Mouse (Mus musculus) right cerebral cortex, postnatal 10 days (tissue): Measurements from ENCODE around the gene Cul9.
A peak's percentile ranks its signal among the peaks of the same experiment; 100 is the strongest.
"Not testable (repeated sequence)": the region's sequence is repeated elsewhere in the genome, so short reads cannot be mapped to it uniquely, and the experiment has no call there.

Experiments
- DNase-seq, 2 experiments: peaks; one replicate each; pipeline ENCODE4 v3.0.0; 2021; ENCODE audit warnings: low spot score in 2 of 2

Cul9 gene

DNA sequence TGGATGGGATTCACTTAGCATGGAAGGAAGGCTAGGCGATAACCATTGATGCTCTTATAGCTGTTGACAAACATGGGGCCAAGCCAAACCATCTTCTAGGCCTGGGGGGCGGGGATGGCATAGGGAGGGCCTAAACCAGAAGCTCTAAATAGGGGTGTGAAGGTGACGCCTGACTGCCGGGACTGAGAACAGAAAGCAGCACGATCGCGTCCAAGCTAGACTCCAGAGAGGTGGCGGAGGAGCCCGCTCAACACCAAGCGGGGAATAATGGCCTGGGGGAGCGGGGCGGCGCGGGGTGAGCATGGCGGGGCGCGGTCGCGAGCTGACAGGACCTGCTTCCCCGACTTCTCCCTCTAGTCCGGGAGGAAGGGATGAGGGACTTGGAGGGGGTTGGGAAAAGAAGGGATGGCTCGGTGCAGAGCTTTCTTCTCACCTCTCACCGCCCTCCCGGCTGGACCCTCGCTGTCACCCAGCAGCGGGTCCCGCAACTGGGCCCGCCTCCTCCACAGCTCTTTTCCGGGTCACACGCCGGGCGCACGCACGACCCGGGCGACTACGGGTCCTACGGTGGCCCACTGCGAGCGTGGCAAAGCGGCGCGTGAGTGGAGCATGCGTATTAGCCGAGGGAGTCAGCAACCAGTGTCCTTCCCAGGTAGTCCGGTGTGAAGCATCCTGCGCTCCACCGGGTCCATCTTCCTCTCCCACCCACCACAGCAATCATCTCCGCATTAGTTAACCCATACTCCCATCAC is at the start of gene Cul9:
Gene Cul9 (minus strand): TSS at position 576 of the 752 bp plus-strand sequence.
- DNase-seq, result peak; percentile 93 to 94

DNA sequence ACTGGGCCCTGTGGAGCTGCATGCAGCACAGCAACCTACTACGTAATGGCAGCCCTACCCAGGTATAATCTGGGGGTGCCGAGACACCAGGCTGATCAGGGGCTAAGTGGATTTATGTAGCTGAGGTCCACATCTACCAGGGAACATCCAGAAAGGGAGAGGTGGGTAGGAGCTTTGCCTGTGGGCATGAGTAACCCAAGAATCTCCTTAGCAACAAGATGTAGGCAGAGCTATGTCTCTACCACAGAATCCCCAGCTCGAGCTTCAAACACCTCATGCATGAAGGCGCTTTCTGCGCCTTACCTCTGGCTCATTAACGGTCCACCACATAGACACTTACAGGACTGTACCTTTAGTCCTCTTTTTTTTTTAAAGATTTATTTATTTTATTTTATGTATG is 49.1 kb upstream of the Cul9 start:
- no peak for DNase-seq

DNA sequence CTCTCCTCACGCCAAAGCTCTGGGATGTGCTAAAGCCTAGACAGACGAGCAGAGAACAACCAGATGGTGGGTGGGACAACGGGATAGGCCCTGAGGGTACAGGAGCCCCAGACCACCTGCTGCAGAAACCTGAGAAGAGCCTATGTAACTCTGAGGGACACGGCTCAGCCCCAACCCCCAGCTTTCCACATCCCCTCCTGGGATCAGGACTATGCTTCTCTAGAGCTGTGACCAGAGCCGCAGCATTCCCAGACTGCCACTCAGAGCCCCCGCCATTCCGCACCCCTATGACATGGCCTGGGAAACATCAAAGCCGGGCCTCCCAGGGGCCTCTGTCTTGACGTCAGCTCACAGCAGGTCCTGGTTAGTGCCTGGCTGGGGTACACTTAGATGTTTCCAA is 48.4 kb upstream of the Cul9 start:
- DNase-seq, result no peak

DNA sequence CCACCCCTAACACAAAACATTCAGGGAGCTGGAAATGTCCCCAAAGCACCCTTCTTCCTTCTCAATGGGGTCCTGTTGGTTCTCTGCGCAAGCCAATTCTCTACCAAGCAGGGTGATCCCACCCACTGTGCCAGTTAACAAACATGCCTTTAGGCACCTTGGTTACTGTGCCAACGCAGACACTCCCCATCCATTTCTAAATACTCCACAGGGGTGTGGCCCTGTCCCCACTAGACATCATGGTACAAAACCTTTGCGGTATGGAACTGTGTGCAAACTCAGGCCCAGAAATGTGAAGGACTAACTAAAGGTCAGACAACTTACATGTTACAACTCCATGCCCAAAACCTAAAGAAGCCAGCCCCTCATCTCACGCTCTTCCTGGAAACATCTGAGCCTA is 46.9 kb upstream of the Cul9 start:
- no peak for DNase-seq

DNA sequence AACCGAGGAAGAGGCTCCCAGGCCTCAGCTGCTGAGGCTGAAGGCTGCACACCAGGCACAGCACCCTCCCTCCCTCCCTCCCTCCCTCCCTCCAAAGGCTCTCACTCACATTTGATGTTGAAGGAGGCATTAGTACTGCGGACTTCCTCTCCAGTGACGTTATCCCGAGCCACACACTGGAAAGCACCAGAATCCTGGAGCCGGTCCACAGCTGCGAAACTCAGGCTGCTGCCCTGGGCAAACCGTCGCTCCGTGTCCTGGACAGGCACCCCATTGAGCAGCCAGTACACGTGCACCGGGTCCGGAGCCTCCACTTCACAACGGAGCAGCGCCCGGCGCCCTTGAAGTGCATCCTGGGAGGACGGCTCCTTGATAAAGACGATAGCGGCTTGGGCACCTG is 45.2 kb upstream of the Cul9 start:
- DNase-seq, result peak; percentile 50 to 59

DNA sequence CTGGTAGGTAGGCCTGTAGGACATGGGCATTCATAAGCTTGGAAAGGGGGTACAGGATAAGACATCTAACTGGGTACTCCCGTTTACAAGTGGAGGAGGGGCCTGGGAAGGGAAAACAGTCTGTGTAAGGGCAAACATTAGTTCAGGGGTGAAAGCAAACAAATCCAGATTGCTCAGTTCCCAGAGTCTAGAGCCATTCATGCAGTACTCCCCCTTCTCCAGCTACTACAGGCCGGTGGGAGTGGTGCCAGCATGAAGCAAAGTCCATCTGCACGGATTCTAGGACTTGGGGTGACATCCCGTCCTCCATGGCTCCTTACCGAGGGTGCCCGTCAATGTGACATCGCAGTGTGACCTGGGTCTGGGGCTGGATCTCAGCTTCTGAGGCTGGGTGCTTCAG is 44.3 kb upstream of the Cul9 start:
- DNase-seq, result no peak

DNA sequence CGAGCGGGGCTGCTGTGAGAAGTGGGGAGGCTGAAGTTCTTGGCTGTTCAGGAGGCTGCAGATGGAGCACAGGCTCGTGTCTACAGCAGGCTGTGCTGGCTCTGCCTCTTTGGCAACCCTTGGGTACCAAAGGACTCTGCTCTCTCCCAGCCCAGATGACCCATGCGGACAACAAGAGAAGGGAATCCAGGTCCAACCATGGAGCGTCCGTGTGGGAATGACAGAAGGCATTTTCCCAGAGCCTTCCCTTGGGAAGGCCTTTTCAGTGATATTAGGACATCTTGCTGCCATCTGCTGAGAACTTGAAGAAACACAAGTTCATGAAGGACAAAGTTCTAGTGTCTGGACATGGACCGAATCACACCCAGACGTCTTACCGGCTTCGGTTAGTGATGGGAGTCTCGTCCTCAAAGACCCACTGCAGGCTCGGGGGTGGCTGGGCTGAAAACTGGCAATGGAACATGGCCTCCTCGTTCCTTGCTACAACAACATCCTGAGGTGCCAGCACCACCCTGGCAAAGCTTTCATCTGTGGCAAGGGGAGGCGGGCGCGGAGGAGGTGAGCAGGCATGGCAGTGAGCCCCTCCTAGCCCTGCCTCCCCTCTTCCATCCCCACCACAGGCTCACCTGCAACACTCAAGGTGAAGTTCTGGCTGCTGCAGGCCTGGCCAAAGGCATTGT is 43.6 kb upstream of the Cul9 start:
- DNase-seq, result no peak

DNA sequence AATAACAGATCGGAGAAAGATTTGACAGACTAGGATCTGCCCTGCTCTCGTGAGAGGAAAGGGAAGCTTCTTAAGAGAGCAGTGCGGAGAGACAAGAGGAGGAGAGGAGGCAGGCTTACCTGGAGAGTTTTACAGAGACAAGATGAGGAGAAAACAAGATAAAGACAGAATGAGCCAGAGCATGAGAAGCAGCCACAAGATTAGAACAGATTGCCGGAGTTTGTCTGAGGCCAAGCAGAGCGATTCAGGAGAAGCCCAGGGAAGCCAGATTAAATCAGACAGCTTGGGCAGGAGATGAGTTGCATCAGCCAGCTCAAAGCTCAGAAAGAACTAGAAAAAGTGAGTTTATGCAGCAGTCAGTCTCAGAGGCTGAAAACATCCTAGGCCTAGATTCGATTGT is 42.7 kb upstream of the Cul9 start:
- no peak for DNase-seq

DNA sequence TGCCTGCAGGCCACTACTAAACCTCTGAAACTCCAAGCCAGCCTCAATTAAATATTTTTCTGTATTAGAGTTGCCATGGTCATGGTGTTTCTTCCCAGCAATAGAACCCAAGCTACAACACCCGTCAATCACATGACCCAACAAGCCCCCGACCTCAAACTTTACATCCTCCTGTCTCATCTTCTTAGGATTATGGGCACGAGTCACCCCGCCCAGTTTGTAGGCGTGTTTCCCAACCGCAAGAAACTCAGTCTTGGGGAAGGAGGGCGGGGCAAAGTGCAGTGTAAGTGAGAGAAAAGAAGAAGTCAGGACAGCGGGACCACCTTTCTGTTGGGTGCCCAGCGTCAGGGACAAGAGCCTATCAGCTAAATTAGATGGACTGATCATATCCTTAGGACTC is 42.0 kb upstream of the Cul9 start:
- DNase-seq, result no peak

DNA sequence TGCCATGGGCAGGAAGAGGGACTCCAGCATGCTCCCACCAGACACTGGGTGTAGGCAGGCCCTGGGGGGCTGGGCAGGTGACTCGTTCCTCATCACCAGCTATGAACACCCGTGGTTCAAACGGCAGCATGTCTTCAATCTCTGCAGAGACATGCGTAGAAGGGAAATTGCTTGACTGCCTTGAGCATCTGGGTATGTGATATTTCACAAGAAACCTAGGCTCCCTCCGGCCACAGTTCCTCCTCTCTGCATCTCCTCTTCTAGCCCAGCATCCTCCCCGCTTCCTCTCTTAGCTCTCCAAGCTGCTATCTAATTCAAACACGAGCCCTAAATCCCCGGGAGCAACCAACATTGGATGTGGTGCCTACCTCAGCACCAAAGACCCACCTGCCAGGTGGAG is 40.1 kb upstream of the Cul9 start:
- no peak for DNase-seq

DNA sequence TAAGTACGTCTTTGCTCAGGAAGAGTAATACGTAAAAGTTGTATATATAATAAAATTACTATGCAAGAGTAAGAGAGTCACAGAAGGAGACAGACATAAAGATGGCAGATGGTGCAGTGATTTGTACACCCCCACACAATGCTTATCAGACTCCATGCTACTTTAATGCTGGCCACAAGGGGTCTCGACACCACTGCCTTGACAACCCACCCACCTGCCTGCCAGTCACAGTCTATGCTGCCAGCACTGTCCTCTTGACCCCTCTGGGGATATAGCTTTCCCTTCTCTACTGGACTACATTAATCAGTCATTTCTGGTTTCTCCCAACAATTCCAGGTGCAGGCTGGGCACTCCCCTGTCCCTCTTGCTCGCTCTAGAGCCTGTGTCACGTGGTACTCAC is 32.5 kb upstream of the Cul9 start:
- no peak for DNase-seq

DNA sequence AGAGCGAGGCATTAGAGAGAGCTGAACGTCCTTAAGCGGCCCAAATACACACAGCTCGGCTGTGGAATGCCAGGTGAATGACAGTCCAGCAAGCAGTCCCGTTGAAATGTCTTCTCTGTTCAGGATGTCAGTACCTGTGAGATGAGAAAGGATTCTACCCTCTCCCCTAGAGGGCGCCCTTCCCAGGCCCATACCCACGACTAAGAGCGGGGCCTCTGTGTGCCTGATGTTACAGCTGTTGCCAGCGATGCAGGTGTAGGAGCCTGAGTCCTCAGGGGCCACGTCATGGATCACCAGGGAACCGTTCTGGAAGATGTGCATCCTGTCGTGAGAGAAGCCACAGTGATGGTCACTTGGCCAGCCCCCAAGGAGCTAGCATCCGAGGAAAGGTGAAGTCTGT is 29.9 kb upstream of the Cul9 start:
- no peak for DNase-seq

DNA sequence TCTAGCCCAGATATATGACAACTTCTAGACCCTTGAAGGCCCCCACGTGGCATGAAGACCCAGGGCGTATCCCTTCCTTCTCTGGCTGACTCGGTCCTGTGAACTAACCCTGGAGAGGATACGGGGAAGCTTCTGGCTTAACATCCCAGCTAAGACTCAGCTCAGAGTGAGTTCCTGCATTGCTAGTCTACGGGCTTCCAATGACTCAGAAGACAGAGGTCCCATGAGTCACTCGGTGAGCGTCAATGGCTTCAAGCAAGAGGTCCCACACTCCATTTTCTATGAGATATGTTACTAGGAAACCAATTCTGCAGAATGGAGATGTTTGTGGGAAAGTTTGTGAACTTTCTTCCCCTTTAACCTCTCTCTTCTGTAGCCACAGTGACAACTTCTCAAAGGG is 28.3 kb upstream of the Cul9 start:
- DNase-seq, result no peak

DNA sequence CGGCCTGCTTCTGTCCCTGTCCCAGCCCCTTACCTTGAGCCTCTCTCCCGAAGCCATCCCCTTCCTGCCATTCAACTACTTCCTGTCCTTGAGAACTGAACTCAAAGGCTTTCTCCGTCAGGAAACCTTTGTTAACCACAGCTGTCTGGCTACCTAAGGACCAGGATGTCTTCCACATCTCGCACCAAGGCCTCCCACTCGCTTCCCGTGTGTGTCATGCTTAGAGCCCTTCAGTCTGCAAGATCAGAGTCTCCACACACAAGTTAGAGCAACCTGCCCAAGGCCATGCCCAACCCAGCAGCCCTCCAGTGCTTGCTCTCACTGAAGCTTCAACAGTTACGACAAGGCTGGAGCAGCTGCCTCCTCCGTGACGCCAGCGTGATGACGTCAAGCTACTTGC is 24.8 kb upstream of the Cul9 start:
- DNase-seq, result no peak

DNA sequence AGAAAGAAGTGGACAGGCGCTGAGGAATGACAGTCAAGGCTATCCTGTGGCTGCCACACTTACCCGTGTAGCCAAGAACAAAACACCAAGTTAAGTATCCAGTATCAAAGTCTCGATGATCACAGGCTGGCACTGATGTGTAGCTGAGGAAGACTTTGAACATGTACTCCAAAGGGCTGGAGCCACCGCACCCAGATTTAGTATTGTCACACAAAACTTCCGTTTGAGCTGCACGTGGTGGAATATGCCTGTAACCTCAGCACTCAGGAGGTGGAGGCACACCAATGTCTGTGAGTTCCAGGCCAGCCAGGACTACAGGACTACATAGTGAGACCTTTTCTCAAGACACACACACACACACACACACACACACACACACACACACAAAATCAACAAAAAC is 13.0 kb upstream of the Cul9 start:
- DNase-seq, result no peak

DNA sequence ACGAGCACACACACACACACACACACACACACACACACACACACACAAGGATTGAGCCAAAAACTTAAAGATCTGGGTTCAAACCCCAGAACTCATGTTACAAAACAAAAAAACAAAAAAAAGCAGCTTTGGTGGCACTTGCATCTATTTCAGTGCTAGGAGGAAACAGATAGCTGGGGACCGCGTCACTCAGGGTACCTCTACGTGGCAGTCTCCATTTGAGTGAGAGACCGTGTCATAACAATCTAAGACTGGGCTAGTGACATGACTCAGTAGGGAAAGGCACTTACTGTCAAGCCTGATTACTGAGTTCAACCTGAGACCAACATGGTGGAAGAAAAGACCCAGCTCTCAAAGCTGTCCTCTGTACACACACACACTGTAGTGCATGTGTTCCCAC is 12.0 kb upstream of the Cul9 start:
- no peak for DNase-seq

DNA sequence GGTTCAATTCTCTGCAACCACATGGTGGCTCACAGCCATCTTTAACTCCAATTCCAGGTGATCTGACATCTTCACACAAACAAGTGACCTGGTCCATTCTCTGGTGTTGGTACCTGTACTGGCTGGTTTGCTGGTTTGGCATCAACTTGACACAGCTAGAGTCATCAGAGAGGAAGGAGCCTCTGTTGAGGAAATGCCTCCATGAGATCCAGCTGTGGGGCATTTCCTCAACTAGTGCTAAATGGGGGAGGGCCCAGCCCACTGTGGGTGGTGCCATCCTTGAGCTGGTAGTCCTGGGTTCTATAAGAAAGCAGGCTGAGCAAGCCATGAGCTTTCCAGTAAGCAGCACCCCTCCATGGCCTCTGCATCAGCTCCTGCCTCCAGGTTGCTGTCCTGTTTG is 11.1 kb upstream of the Cul9 start:
- not testable (repeated sequence) for DNase-seq

DNA sequence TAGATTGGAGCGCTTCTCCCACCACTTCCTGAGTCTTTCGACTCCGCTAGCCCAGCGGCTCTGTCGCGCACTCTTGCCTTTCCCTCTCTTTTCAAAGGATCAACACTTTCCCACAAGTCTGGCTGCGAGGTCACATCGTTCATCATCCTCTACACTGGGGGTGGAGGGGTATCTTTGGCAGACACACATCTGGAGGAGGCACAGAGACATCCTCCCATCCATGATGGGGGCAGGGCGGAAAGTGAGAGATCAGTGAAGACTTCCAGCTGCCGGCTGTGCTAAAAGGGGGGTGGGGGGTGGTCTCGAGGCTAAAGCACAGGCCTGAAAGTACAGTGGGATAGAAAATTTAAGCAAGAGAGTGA is 10.4 kb upstream of the Cul9 start:
- DNase-seq, result peak; percentile 63 to 64

DNA sequence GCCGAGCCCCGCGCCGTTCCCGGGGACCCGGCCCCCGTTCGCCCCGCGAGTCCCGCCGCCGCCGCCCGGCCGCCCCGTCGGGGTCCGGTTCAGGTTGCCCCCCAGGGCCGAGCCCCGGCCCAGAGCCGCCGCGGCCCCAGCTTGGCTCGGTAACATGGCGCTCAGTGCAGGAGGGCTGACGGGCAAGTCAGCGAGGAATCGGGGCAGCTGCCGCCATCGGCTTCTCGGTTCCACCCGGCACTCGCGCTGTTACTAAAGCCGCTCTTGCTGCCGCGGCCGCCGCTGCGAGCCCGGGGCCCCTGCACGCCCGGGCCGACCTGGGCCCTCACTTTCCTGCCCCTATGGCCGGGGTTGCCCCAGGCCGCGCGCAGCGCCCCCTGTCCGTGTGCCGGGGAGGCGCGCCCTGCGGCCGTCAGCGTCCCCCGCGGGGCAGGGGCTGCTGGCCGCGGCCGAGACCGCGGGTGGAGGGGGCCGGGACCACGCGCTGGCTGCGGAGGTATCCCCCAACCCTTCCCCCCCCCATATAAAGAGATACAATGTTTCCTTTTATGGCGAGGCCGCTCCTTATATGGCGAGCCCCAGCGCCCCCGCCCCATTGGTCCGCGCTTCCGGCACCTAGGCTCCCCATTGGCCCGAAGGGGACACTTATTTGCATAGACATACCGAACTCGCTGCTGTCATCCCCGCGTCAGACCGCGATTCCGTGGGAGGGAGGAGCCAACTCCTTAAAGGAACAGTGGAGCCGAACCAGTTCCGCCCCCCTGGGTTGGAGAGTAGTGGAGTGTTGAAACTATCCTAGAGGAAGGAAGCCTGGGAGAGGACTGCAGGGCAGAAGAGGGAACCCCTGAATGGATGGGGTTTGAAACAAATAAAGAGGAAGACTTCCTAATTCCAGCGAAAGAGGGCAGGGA is 9.7 kb upstream of the Cul9 start, which contains the start of gene Srf:
Gene Srf (minus strand): TSS at position 503 of the 911 bp plus-strand sequence.
- peak; percentile 99 for DNase-seq

DNA sequence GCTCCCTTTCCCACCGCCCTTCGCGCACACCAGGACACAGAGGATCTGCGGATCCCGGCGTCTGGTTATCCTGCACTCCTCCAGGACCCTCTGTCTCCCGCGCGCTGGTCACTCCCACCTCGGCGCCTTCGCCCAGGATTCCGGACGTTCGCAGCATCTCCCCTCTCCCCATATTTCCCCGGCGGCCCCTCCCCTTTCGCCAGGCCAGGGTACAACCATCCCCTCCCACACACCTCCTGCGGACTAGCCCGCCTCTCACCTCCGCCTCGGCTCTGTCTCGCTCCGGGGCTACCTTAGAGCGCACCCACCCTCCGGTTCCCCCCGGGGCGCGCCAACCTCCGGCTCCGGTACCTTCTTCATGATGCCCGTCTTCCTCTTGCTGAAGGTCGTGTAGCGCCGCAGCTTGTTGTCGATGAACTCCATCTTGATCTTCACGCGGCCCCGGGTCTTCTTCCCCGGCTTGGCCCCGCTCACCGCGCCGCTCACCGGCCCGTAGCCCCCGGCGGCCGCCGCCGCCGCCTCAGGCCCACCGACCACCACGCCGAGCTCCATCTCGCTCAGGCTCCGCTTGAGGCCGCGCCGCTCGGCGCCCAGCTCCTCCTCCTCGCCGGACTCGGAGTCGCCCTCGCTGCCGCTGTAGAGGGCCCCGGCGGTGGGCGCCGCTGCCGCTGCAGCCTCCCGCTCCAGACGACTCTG is 8.9 kb upstream of the Cul9 start:
- peak; percentile 60 to 66 for DNase-seq

DNA sequence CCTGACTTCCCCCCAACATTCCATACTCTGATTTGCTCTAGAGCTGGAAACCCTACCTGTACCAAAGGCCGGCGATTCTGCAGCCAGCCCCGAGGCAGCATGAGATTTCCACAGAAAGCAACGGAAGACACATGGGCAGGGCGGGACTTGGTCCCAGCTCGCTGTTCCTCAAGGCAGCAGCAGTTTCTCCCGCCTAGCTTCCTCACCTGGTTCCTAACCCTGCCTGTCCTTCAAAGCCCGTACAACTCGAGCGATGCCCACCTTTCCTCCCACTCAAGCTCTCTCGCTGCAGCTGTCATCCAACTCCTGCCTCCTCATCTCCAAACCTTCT is 8.4 kb upstream of the Cul9 start:
- no peak for DNase-seq

DNA sequence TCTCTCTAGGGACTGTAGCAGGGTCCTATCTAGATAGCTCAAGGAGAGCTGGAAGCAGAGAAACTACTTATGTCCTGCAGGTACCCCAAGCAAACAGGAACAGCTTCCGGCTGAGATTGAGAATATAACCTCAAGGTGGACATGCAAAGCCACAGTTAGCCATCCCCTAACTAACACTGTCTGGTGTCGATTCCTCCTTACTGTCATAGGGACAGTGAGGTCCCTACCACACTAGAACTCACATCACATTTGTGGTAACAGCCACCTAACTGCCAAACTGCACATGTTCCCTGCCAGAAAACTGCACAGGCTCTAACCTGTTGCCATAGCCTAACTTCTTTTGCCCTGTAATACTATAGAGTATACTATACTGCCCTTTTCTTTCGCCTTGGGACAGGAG is 7.7 kb upstream of the Cul9 start:
- no peak for DNase-seq
